Mouse (Mus musculus): ENCODE results near the gene Slc35g2. TPM values are rescaled to one million over a fixed set of nuclear protein-coding genes. Genes with fewer than 3 reads are reported as not detected.

The Slc35g2 gene
- polyA plus RNA-seq, 1 experiment from 2014 or later = 26.6 TPM

- H3K4me3 ChIP-seq (ENCODE audit: low read depth, low read length) = peak overlapping the region; percentile 69
- WGBS = 71% methylated on average over 1 of the region's 1 CpGs
- no peaks in the 10 kb centered on the region; the same call in 1 of the 2 replicates for H3K4me1 ChIP-seq (ENCODE audit: control insufficient read depth, insufficient read depth, low read length)
- H3K27me3 ChIP-seq (ENCODE audit: control insufficient read depth, insufficient read depth, low read length) = no peaks in the 10 kb centered on the region
- H3K9ac ChIP-seq (replicated peaks; ENCODE audit: low read depth, low read length) = no peak overlapping the region
- H3K9me3 ChIP-seq (ENCODE audit: control insufficient read depth, low read length) = no peaks in the 10 kb centered on the region
- no peak for ATAC-seq (ENCODE audit: low read depth)
- H3K36me3 ChIP-seq (ENCODE audit: control insufficient read depth, insufficient read depth, low read length) = no peaks in the 10 kb centered on the region
- H3K27ac ChIP-seq (ENCODE audit: low read depth, low read length) = no peak overlapping the region
- H3K4me2 ChIP-seq (ENCODE audit: low read depth, low read length) = peak overlapping the region; percentile 61
Measured at GRCm38 (mm10) chr9:100571511-100571910, 621 bp upstream of the Slc35g2 start.

- 11% methylated on average over 32 of the region's 32 CpGs for WGBS
- peak overlapping the region; percentile 70; the same call in 1 of the 2 replicates for H3K9ac ChIP-seq (replicated peaks; ENCODE audit: low read depth, low read length)
Measured at GRCm38 (mm10) chr9:100569798-100570625, 878 bp downstream of the Slc35g2 start.

GRCm38 (mm10) chr9:100560251-100560890 lies 10.5 kb downstream of the Slc35g2 start:
- Histone ChIP-seq H3K9me3 (ENCODE audit: control insufficient read depth, low read length) (no peaks in the 10 kb centered on the region), H3K27me3 (ENCODE audit: control insufficient read depth, insufficient read depth, low read length) (no peaks in the 10 kb centered on the region), H3K4me1 (ENCODE audit: control insufficient read depth, insufficient read depth, low read length) (no peaks in the 10 kb centered on the region), H3K36me3 (ENCODE audit: control insufficient read depth, insufficient read depth, low read length) (no peaks in the 10 kb centered on the region), H3K4me3 (ENCODE audit: low read depth, low read length) (no peak overlapping the region), H3K4me2 (ENCODE audit: low read depth, low read length) (no peak overlapping the region), H3K27ac (ENCODE audit: low read depth, low read length) (no peak overlapping the region), H3K9ac (replicated peaks; ENCODE audit: low read depth, low read length) (no peak overlapping the region)
- no peak for ATAC-seq (ENCODE audit: low read depth)
- 69% methylated on average over 10 of the region's 10 CpGs for WGBS

More at GRCm38 (mm10) chr9:100569798-100570625, 878 bp downstream of the Slc35g2 start:
- H3K4me1 ChIP-seq (ENCODE audit: control insufficient read depth, insufficient read depth, low read length) = no peaks in the 10 kb centered on the region; the same call in 1 of the 2 replicates
- H3K27ac ChIP-seq (ENCODE audit: low read depth, low read length) = no peak overlapping the region
- H3K4me3 ChIP-seq (ENCODE audit: low read depth, low read length) = peak overlapping the region; percentile 69
- H3K27me3 ChIP-seq (ENCODE audit: control insufficient read depth, insufficient read depth, low read length) = no peaks in the 10 kb centered on the region
- ATAC-seq (ENCODE audit: low read depth) = peak; percentile 57
- H3K4me2 ChIP-seq (ENCODE audit: low read depth, low read length) = peak overlapping the region; percentile 61
- H3K36me3 ChIP-seq (ENCODE audit: control insufficient read depth, insufficient read depth, low read length) = no peaks in the 10 kb centered on the region
- no peaks in the 10 kb centered on the region for H3K9me3 ChIP-seq (ENCODE audit: control insufficient read depth, low read length)

- H3K27ac ChIP-seq (ENCODE audit: low read depth, low read length) = no peak overlapping the region
- ATAC-seq (ENCODE audit: low read depth) = no peak
- H3K9ac ChIP-seq (replicated peaks; ENCODE audit: low read depth, low read length) = no peak overlapping the region
- H3K4me3 ChIP-seq (ENCODE audit: low read depth, low read length) = no peak overlapping the region
- H3K9me3 ChIP-seq (ENCODE audit: control insufficient read depth, low read length) = no peaks in the 10 kb centered on the region
- no peaks in the 10 kb centered on the region for H3K4me1 ChIP-seq (ENCODE audit: control insufficient read depth, insufficient read depth, low read length)
- no peaks in the 10 kb centered on the region for H3K27me3 ChIP-seq (ENCODE audit: control insufficient read depth, insufficient read depth, low read length)
- H3K36me3 ChIP-seq (ENCODE audit: control insufficient read depth, insufficient read depth, low read length) = no peaks in the 10 kb centered on the region
- no peak overlapping the region for H3K4me2 ChIP-seq (ENCODE audit: low read depth, low read length)
Measured at GRCm38 (mm10) chr9:100558991-100559390, 11.9 kb downstream of the Slc35g2 start.

- H3K9me3 ChIP-seq (ENCODE audit: control insufficient read depth, low read length) = no peaks in the 10 kb centered on the region
- no peak overlapping the region for H3K4me2 ChIP-seq (ENCODE audit: low read depth, low read length)
- no peak for ATAC-seq (ENCODE audit: low read depth)
- no peak overlapping the region for H3K9ac ChIP-seq (replicated peaks; ENCODE audit: low read depth, low read length)
- 0 out of 2 replicates have a peak, but pooled peaks cover under 1% of the 10 kb centered on the region for H3K36me3 ChIP-seq (ENCODE audit: control insufficient read depth, insufficient read depth, low read length)
- WGBS = 83% methylated on average over 4 of the region's 4 CpGs
- no peaks in the 10 kb centered on the region for H3K27me3 ChIP-seq (ENCODE audit: control insufficient read depth, insufficient read depth, low read length)
- H3K4me3 ChIP-seq (ENCODE audit: low read depth, low read length) = no peak overlapping the region
- H3K4me1 ChIP-seq (ENCODE audit: control insufficient read depth, insufficient read depth, low read length) = no peaks in the 10 kb centered on the region
- H3K27ac ChIP-seq (ENCODE audit: low read depth, low read length) = no peak overlapping the region
Measured at GRCm38 (mm10) chr9:100558023-100558573, 12.8 kb downstream of the Slc35g2 start.

- H3K4me3 ChIP-seq (ENCODE audit: low read depth, low read length) = no peak overlapping the region
- WGBS = 75% methylated on average over 5 of the region's 5 CpGs
Measured at GRCm38 (mm10) chr9:100555686-100556085, 15.2 kb downstream of the Slc35g2 start.

GRCm38 (mm10) chr9:100548313-100548712 lies 22.6 kb downstream of the Slc35g2 start:
- 97% methylated on average over 2 of the region's 2 CpGs for WGBS
- Histone ChIP-seq H3K4me2 (ENCODE audit: low read depth, low read length) (no peak overlapping the region), H3K27ac (ENCODE audit: low read depth, low read length) (no peak overlapping the region), H3K9me3 (ENCODE audit: control insufficient read depth, low read length) (peaks cover 4% of the 10 kb centered on the region; the same call in 1 of the 2 replicates), H3K9ac (replicated peaks; ENCODE audit: low read depth, low read length) (no peak overlapping the region), H3K27me3 (ENCODE audit: control insufficient read depth, insufficient read depth, low read length) (no peaks in the 10 kb centered on the region; the same call in 1 of the 2 replicates), H3K4me1 (ENCODE audit: control insufficient read depth, insufficient read depth, low read length) (peaks cover 9% of the 10 kb centered on the region; the same call in 1 of the 2 replicates), H3K36me3 (ENCODE audit: control insufficient read depth, insufficient read depth, low read length) (0 out of 2 replicates have a peak, but pooled peaks cover 4% of the 10 kb centered on the region), H3K4me3 (ENCODE audit: low read depth, low read length) (no peak overlapping the region)
- no peak for ATAC-seq (ENCODE audit: low read depth)

More at GRCm38 (mm10) chr9:100555686-100556085, 15.2 kb downstream of the Slc35g2 start:
- H3K9ac ChIP-seq (replicated peaks; ENCODE audit: low read depth, low read length) = no peak overlapping the region
- no peaks in the 10 kb centered on the region for H3K4me1 ChIP-seq (ENCODE audit: control insufficient read depth, insufficient read depth, low read length)
- H3K36me3 ChIP-seq (ENCODE audit: control insufficient read depth, insufficient read depth, low read length) = 0 out of 2 replicates have a peak, but pooled peaks cover 4% of the 10 kb centered on the region
- H3K4me2 ChIP-seq (ENCODE audit: low read depth, low read length) = no peak overlapping the region
- no peak for ATAC-seq (ENCODE audit: low read depth)
- H3K9me3 ChIP-seq (ENCODE audit: control insufficient read depth, low read length) = no peaks in the 10 kb centered on the region
- H3K27me3 ChIP-seq (ENCODE audit: control insufficient read depth, insufficient read depth, low read length) = no peaks in the 10 kb centered on the region
- no peak overlapping the region for H3K27ac ChIP-seq (ENCODE audit: low read depth, low read length)

- Histone ChIP-seq H3K9ac (replicated peaks; ENCODE audit: low read depth, low read length) (peak overlapping the region; percentile 67), H3K36me3 (ENCODE audit: control insufficient read depth, insufficient read depth, low read length) (no peaks in the 10 kb centered on the region), H3K4me3 (ENCODE audit: low read depth, low read length) (peak overlapping the region; percentile 96), H3K9me3 (ENCODE audit: control insufficient read depth, low read length) (peaks cover 4% of the 10 kb centered on the region; the same call in 1 of the 2 replicates), H3K4me1 (ENCODE audit: control insufficient read depth, insufficient read depth, low read length) (peaks cover 14% of the 10 kb centered on the region; the same call in 1 of the 2 replicates), H3K27ac (ENCODE audit: low read depth, low read length) (peak overlapping the region; percentile 89), H3K4me2 (ENCODE audit: low read depth, low read length) (peak overlapping the region; percentile 75), H3K27me3 (ENCODE audit: control insufficient read depth, insufficient read depth, low read length) (no peaks in the 10 kb centered on the region; the same call in 1 of the 2 replicates)
- 9% methylated on average over 9 of the region's 9 CpGs for WGBS
- ATAC-seq (ENCODE audit: low read depth) = peak; percentile 50; the same call in 1 of the 2 replicates
Measured at GRCm38 (mm10) chr9:100546594-100546910, 24.3 kb downstream of the Slc35g2 start.
